Mouse (Mus musculus) G1E (cell line): ENCODE data around the gene Lsm2. TPM values are rescaled to one million over a fixed set of nuclear protein-coding genes. Genes with fewer than 3 reads are reported as not detected.
A peak's percentile ranks its signal among the peaks of the same experiment; 100 is the strongest.

Experiments
- ATAC-seq: 2 replicates; pipeline ENCODE4 v1.8.0; 2016; ENCODE audit warnings: mild to moderate bottlenecking; ENCODE audit not compliant: insufficient number of reproducible peaks, poor library complexity, low FRiP score, severe bottlenecking; ENCODE audit errors: extremely low read depth
- DNase-seq: peaks from one replicate; pipeline ENCODE4 v3.0.0; 2012; ENCODE audit warnings: low spot score
- H3K27me3 ChIP-seq: 2 replicates; pipeline ENCODE4 v1.6.1; 2012; ENCODE audit warnings: mild to moderate bottlenecking, low read length, inconsistent platforms; ENCODE audit not compliant: insufficient read depth
- H3K36me3 ChIP-seq: replicated peaks from 2 replicates; pipeline ENCODE3; 2012; ENCODE audit warnings: mild to moderate bottlenecking, inconsistent platforms
- H3K4me1 ChIP-seq: 2 replicates; pipeline ENCODE4 v1.6.1; 2012; ENCODE audit warnings: low read depth, low read length, inconsistent platforms, mixed read lengths; ENCODE audit not compliant: insufficient read depth
- H3K4me3 ChIP-seq: 2 replicates; pipeline ENCODE4 v1.5.1; 2012; ENCODE audit warnings: low read depth, mild to moderate bottlenecking, inconsistent platforms, low read length, moderate library complexity, mixed read lengths
- H3K9me3 ChIP-seq: replicated peaks from 2 replicates; pipeline ENCODE4 v1.6.1; 2012; ENCODE audit warnings: inconsistent platforms
- CTCF ChIP-seq: IDR thresholded peaks from 2 replicates; pipeline ENCODE4 v1.5.1; 2012; ENCODE audit warnings: low read depth, low read length, inconsistent platforms, mixed read lengths
- GATA1 ChIP-seq: IDR thresholded peaks from 2 replicates; pipeline ENCODE4 v1.6.1; 2012; ENCODE audit warnings: borderline replicate concordance, low read length, inconsistent platforms, mixed read lengths
- GATA2 ChIP-seq: IDR thresholded peaks from 2 replicates; pipeline ENCODE4 v1.6.1; 2012; ENCODE audit warnings: low read depth, low read length, inconsistent platforms, borderline replicate concordance
- POLR2AphosphoS5 ChIP-seq: IDR thresholded peaks from 2 replicates; pipeline ENCODE4 v1.6.1; 2012; ENCODE audit warnings: low read depth, low read length, inconsistent platforms; ENCODE audit not compliant: insufficient replicate concordance
- TAL1 ChIP-seq: conservative IDR thresholded peaks from 2 replicates; pipeline ENCODE4 v1.6.1; 2012; ENCODE audit warnings: low read depth, low read length, inconsistent platforms, mixed read lengths
- polyA plus RNA-seq: library from polyadenylated mRNA; stranded (reverse); fragments of >175 nt; gene quantifications from 2 replicates; pipeline ENCODE4 v1.2.3, GENCODE M21; 2012
- total RNA-seq, 2 experiments: library from RNA; stranded (forward) in 1 of 2; stranded (reverse) in 1 of 2; fragments of 200-1000 nt in 1 of 2; fragments of >200 nt in 1 of 2; fragmentation: Nextera tagmentation in 1 of 2; gene quantifications; 2 replicates each; pipeline ENCODE4 v1.2.3; 2014 to 2017

Lsm2 gene
- total and polyA plus RNA-seq, 3 experiments = 71.9 to 263 (median 195) TPM

DNA sequence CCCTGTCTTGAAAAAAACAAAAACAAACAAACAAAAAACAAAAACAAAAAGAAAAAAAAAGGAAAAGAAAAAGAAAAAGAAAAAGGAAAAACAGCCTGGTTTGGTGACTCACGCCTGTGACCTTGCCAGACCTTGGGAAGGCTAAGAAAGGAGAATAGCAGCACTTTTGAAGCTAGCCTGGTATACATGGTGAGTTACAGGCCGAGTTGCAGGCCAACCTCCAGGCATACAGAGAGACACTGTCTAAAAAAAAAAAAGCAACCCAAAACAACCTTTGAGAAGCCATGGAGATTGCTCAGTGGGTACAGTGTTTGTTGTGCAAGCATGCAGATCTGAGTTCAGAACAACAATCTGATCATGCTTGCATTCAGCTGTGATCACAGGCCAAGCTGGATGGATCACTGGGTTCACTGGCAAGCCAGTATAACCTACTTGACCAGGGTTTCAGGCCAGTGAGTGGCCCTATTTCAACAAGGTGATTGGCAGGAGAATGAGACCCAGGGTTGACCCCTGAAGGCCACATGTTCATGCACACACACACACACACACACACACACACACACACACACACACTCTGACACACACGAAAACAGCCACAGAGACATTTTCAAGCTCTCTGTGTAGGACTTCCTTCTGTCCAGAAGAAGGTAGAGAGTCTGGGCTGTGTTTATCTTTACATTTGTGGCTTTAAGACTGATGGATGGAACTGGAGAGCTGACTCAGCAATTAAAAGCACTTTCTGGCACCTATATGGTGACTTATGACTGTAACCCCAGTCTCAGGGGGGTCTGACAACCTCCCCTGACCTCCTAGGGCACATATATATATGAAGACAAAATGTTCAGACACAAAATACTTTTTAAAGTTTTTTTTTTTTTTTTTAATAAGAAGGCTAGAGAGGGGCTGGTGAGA is 5.8 kb upstream of the Lsm2 start:
- Histone ChIP-seq H3K36me3 (peaks cover 39% of the 10 kb centered on the region), H3K4me1 (peaks cover 12% of the 10 kb centered on the region), H3K9me3 (peaks cover 27% of the 10 kb centered on the region), H3K4me3 (no peak overlapping the region), H3K27me3 (no peaks in the 10 kb centered on the region)
- TF ChIP-seq GATA2 (no peak), POLR2AphosphoS5 (no peak), CTCF (no peak), GATA1 (no peak), TAL1 (no peak)
- ATAC-seq = no peak
- DNase-seq = no peak

DNA sequence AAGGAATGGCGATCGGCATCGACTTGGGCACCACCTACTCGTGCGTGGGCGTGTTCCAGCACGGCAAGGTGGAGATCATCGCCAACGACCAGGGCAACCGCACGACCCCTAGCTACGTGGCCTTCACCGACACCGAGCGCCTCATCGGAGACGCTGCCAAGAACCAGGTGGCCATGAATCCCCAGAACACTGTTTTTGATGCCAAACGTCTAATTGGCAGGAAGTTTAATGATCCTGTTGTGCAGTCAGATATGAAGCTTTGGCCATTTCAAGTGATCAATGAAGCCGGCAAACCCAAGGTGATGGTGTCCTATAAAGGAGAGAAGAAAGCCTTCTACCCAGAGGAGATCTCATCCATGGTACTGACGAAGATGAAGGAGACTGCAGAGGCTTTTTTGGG is 4.7 kb upstream of the Lsm2 start:
- H3K27me3 ChIP-seq = no peaks in the 10 kb centered on the region
- DNase-seq (no peak), ATAC-seq (no peak)
- peaks cover 21% of the 10 kb centered on the region for H3K9me3 ChIP-seq
- H3K4me3 ChIP-seq = no peak overlapping the region
- no peak for TF ChIP-seq GATA2
- no peak for TF ChIP-seq TAL1
- TF ChIP-seq POLR2AphosphoS5 = no peak
- H3K36me3 ChIP-seq = peaks cover 39% of the 10 kb centered on the region
- peaks cover 14% of the 10 kb centered on the region for H3K4me1 ChIP-seq

DNA sequence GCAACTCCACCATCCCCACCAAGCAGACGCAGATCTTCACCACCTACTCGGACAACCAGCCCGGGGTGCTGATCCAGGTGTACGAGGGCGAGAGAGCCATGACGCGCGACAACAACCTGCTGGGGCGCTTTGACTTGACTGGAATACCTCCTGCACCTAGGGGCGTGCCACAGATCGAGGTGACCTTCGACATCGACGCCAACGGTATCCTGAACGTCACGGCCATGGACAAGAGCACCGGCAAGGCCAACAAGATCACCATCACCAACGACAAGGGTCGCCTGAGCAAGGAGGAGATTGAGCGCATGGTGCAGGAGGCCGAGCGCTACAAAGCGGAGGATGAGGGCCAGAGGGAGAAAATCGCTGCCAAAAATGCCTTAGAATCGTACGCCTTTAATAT is 3.4 kb upstream of the Lsm2 start:
- DNase-seq (no peak), ATAC-seq (no peak)
- peaks cover 18% of the 10 kb centered on the region for H3K4me1 ChIP-seq

DNA sequence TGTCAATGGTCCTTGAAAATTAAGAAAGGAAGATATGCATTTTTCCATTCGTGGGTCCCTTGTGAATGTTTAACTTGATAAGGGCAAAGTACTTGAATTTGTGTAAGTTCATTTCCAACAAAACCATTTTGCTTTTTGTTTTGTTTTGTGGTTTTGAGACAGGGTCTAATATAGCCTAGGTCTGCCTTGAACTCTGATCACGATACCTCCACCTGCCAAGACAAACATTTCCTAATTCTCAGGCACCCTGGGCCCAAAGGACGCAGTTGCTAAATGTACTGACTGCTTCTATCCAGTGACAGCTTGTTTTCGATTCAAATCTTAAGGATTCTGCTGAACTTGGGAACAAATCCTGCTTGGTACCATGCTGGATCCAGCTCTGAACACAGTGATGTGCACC is 2.0 kb upstream of the Lsm2 start:
- peaks cover 50% of the 10 kb centered on the region for H3K36me3 ChIP-seq
- H3K9me3 ChIP-seq = peaks cover 14% of the 10 kb centered on the region
- ATAC-seq (no peak), DNase-seq (no peak)
- no peaks in the 10 kb centered on the region for H3K27me3 ChIP-seq
- no peak overlapping the region for H3K4me3 ChIP-seq
- no peak for TF ChIP-seq CTCF
- no peak for TF ChIP-seq POLR2AphosphoS5
- TF ChIP-seq TAL1 = no peak
- TF ChIP-seq GATA2 = no peak
- no peak for TF ChIP-seq GATA1
- peaks cover 25% of the 10 kb centered on the region for H3K4me1 ChIP-seq

More for the DNA sequence above, 3.4 kb upstream of the Lsm2 start:
- Histone ChIP-seq H3K27me3 (no peaks in the 10 kb centered on the region), H3K36me3 (peaks cover 42% of the 10 kb centered on the region), H3K9me3 (peaks cover 14% of the 10 kb centered on the region), H3K4me3 (no peak overlapping the region)
- TF ChIP-seq POLR2AphosphoS5 (no peak), TAL1 (no peak), CTCF (no peak), GATA1 (no peak), GATA2 (no peak)

DNA sequence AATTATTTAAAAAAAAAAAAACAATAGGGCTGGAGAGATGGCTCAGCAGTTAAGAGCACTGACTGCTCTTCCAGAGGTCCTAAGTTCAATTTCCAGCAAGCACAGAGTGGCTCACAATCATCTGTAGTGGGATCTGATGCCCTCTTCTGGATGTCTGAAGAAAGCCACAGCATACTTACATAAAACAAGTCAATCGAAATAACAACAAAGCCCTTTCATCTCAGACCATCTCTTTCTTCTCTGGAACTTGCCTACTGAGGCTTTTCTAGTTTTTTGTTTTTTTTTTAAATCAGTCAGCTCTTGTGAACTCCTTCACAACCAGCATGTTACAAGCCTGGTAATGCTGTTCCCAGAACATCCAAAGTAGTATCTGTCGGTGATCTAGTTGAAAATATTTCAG is 1.0 kb upstream of the Lsm2 start:
- peak overlapping the region; percentile 92 for H3K4me3 ChIP-seq
- ATAC-seq (no peak), DNase-seq (no peak)

DNA sequence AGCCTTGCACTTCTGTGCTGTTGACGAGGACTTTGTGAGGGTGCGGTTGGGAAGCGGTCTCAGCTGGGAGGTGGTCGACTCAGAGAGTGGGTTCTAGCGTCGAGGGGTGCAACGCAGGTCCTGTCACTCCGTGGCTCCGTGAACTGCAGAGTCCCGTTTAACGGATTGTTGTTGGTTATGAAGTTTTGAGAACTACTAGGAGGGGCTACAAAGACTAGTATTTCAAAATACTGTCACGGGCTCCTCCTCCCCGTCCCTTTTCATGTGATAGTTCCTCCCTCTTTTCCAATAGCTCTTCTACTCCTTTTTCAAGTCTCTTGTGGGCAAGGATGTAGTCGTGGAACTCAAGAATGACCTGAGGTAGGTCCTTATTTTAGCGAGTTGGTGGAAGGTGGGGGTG is 666 bp downstream of the Lsm2 start:
- TF ChIP-seq TAL1 (no peak), POLR2AphosphoS5 (no peak)
- peaks cover 43% of the 10 kb centered on the region for H3K4me1 ChIP-seq
- H3K9me3 ChIP-seq = peaks cover 10% of the 10 kb centered on the region
- no peaks in the 10 kb centered on the region for H3K27me3 ChIP-seq
- peak overlapping the region; percentile 92 for H3K4me3 ChIP-seq
- DNase-seq (no peak), ATAC-seq (no peak)
- peaks cover 63% of the 10 kb centered on the region for H3K36me3 ChIP-seq

More for the DNA sequence above, 1.0 kb upstream of the Lsm2 start:
- H3K36me3 ChIP-seq = peaks cover 61% of the 10 kb centered on the region
- peaks cover 14% of the 10 kb centered on the region for H3K9me3 ChIP-seq
- TF ChIP-seq CTCF (peak; percentile 24; the same call in 1 of the 2 replicates), GATA1 (no peak), TAL1 (no peak)
- H3K27me3 ChIP-seq = no peaks in the 10 kb centered on the region
- peaks cover 36% of the 10 kb centered on the region for H3K4me1 ChIP-seq
